Mouse (Mus musculus) cerebellum, adult 2 months (tissue): ENCODE measurements at regions not wholly inside any gene's neighbourhood (a gene's known extent, or its start where the extent isn't known, plus 50 kb on each side); places are given as distances from the start of the nearest gene placed in this dataset.
A peak's percentile ranks its signal among the peaks of the same experiment; 100 is the strongest.

ENCODE experiments used
- DNase-seq, 2 experiments: peaks; one replicate each; pipeline ENCODE4 v3.0.0; 2021
- H3K27ac ChIP-seq: fragments of 200-500 bp; 2 replicates; pipeline ENCODE4 v1.5.1; 2012; ENCODE audit warnings: low read length, control low read depth, inconsistent platforms; ENCODE audit not compliant: insufficient read depth
- H3K27me3 ChIP-seq: fragments of 200-500 bp; 2 replicates; pipeline ENCODE4 v1.6.1; 2012; ENCODE audit warnings: inconsistent platforms, mild to moderate bottlenecking, low read length, moderate library complexity; ENCODE audit not compliant: control insufficient read depth, insufficient read depth
- H3K4me1 ChIP-seq: fragments of 200-500 bp; 2 replicates; pipeline ENCODE4 v1.6.1; 2011; ENCODE audit warnings: low read length; ENCODE audit not compliant: control insufficient read depth, insufficient read depth
- H3K4me3 ChIP-seq: fragments of 200-500 bp; replicated peaks from 2 replicates; pipeline ENCODE3; 2011; ENCODE audit warnings: mild to moderate bottlenecking, low read depth, low read length, control low read depth; ENCODE audit not compliant: insufficient read depth
- CTCF ChIP-seq: fragments of 200-500 bp; IDR thresholded peaks from 2 replicates; pipeline ENCODE4 v1.5.1; 2011; ENCODE audit warnings: low read depth, mild to moderate bottlenecking, control low read depth, low read length, moderate library complexity, borderline replicate concordance; ENCODE audit not compliant: insufficient read depth
- POLR2A ChIP-seq: fragments of 200-500 bp; IDR thresholded peaks from 2 replicates; pipeline ENCODE4 v1.6.1; 2011; ENCODE audit warnings: low read length, control low read depth, borderline replicate concordance; ENCODE audit not compliant: insufficient read depth
- WGBS: fragments of 180-500 bp; shearing (Covaris S2); methylation state at CpG from one replicate; pipeline ENCODE4 v1.1.7; 2018; 5-methylcytosine and 5-hydroxymethylcytosine counted together

DNA sequence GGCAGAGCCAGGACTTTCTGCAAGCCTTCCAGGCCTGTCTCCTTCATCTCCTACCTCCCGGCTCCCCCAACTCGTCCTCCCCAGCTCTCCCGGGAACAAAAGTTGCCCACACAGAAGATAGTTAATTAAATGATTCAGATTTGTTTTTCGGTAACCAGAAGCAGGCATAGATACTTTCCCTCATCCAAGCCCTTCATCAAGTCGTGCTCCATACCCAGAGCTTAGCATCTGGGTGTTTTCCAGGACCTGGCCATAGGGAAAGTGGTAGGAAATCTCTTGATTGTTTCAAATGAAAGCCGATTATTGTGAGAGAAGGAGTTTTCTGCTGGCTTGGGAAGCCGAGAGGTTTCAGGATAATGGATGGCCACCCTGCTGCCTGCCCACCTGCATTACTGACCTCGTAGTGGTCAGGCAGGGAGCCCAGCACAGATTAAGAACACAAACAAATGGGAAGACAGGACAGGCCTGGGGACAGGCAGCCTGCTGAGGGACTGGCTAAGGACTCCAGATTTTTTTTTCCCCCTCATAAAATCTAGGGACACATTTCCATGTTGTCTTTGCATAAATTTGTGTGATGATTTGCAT is 142.2 kb upstream of the Cadm1 start:
- H3K27ac ChIP-seq, result no peak overlapping the region
- WGBS, result 47% methylated on average over 8 of the region's 8 CpGs
- no peak for TF ChIP-seq POLR2A
- TF ChIP-seq CTCF, result no peak

GRCm38 (mm10) chr9:47389901-47390300 is 140.1 kb upstream of the Cadm1 start:
- TF ChIP-seq CTCF (no peak), POLR2A (no peak)
- Histone ChIP-seq H3K27me3 (no peaks in the 10 kb centered on the region), H3K4me3 (no peak overlapping the region), H3K27ac (no peak overlapping the region), H3K4me1 (peaks cover 30% of the 10 kb centered on the region)
- DNase-seq, result peak; percentile 50 to 65
- 51% methylated on average over 6 of the region's 6 CpGs for WGBS

More for the DNA sequence above, 142.2 kb upstream of the Cadm1 start:
- Histone ChIP-seq H3K27me3 (no peaks in the 10 kb centered on the region), H3K4me1 (peaks cover 30% of the 10 kb centered on the region), H3K4me3 (no peak overlapping the region)
- DNase-seq, result peak; percentile 56 to 66

GRCm38 (mm10) chr9:47391669-47392068 is 138.3 kb upstream of the Cadm1 start:
- no peak for TF ChIP-seq POLR2A
- TF ChIP-seq CTCF, result no peak
- 92% methylated on average over 5 of the region's 5 CpGs for WGBS
- Histone ChIP-seq H3K4me3 (no peak overlapping the region), H3K27ac (no peak overlapping the region), H3K4me1 (peaks cover 28% of the 10 kb centered on the region), H3K27me3 (no peaks in the 10 kb centered on the region)
- DNase-seq, result no peak

- WGBS, result 59% methylated on average over 2 of the region's 2 CpGs
- TF ChIP-seq CTCF (no peak), POLR2A (no peak)
- DNase-seq, result no peak
- H3K27ac ChIP-seq, result no peak overlapping the region
- no peaks in the 10 kb centered on the region for H3K27me3 ChIP-seq
- no peak overlapping the region for H3K4me3 ChIP-seq
- no peaks in the 10 kb centered on the region for H3K4me1 ChIP-seq
Observed at GRCm38 (mm10) chr9:47399598-47399997, 130.4 kb upstream of the Cadm1 start.

DNA sequence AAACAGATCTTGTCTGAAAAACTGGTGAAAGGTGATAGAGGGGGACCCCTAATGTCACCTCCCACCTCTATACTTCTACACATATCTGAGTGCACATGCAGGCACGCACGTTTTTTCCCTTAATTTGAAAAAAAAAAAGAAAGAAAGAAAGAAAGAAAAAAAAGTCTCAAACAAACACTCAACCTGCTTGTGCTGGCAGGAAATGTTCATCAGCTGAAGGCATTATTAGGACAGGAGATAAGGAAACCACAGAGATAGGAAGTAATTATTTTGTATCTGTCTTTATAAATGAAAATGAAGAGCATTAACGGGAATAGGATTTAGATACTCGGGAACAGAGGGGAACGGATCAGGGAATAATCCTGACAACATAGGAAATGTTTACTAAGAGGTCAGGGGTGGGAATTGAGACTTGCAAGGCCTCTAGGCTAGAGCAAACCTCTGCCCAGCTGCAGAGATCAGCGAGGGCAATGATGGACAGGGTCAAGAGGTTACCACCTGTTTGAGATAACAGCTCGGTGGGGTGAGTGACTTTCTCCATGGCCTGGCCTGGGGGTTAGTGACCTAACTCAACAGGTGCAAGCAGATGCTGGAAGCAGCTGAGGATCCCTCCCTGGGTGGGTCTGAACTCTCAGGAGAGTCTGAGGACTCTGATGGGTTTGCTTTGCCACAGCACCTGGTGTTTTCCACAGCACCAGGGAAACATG is 129.7 kb upstream of the Cadm1 start:
- DNase-seq, result no peak
- TF ChIP-seq CTCF (no peak), POLR2A (no peak)
- Histone ChIP-seq H3K27me3 (no peaks in the 10 kb centered on the region), H3K4me3 (no peak overlapping the region), H3K4me1 (no peaks in the 10 kb centered on the region), H3K27ac (no peak overlapping the region)
- WGBS, result 80% methylated on average over 7 of the region's 7 CpGs

DNA sequence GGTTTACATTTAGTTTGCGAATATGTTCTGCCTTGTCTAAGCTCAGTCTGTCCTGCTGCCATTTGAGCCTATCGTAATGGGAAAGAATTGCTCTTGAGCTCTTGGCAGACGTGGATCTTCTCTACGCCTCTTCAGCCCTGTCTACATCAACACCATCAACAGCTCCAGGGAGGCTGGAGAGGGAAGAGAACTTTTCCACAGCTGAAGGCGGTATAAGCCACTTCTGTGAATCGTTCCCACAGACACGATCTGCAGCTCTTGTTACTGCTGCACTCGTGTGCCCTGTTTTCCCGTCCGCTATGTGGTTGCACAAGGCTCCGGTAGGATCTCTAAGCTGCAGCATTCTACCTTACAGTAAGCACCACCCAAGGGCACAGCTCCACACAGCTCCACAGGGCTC is 128.5 kb upstream of the Cadm1 start:
- H3K4me1 ChIP-seq, result no peaks in the 10 kb centered on the region
- H3K27me3 ChIP-seq, result no peaks in the 10 kb centered on the region
- H3K27ac ChIP-seq, result no peak overlapping the region
- TF ChIP-seq CTCF (no peak), POLR2A (no peak)
- DNase-seq, result no peak
- H3K4me3 ChIP-seq, result no peak overlapping the region
- 95% methylated on average over 11 of the region's 11 CpGs for WGBS

DNA sequence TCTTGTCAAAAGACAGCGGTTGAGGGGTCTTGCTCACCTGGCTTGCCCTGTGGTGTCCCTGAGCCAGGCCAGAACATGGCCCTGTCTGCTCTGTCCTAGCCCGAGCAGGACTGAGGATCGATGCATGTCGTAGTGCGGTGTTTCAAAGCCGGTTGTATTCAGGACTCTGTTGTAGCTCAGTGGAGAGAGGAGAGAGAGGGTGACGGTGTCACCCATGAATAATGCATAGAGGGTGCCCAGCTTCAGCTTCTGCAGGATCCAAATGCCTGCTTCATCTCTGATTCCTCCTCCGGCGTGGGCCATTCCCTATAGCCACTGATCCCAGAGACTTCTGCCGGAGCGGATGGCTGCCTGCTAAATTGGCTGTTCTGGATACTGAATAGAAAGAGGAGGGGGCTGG is 126.7 kb upstream of the Cadm1 start:
- DNase-seq, result no peak
- Histone ChIP-seq H3K27me3 (no peaks in the 10 kb centered on the region), H3K4me3 (no peak overlapping the region), H3K27ac (no peak overlapping the region), H3K4me1 (no peaks in the 10 kb centered on the region)
- WGBS, result 79% methylated on average over 11 of the region's 11 CpGs
- TF ChIP-seq CTCF, result no peak
- no peak for TF ChIP-seq POLR2A

- H3K4me1 ChIP-seq, result no peaks in the 10 kb centered on the region
- H3K27ac ChIP-seq, result no peak overlapping the region
- no peaks in the 10 kb centered on the region; the same call in 1 of the 2 replicates for H3K27me3 ChIP-seq
- 92% methylated on average over 3 of the region's 3 CpGs for WGBS
- DNase-seq, result no peak
- TF ChIP-seq CTCF (no peak), POLR2A (no peak)
- H3K4me3 ChIP-seq, result no peak overlapping the region
Observed at GRCm38 (mm10) chr9:47404821-47405220, 125.2 kb upstream of the Cadm1 start.
